Mouse (Mus musculus) liver, postnatal 0 days (tissue): ENCODE results near the gene Adipoq. TPM values are rescaled to one million over a fixed set of nuclear protein-coding genes. Genes with fewer than 3 reads are reported as not detected.

Experiments used
- ATAC-seq: fragments of 200-750 bp; cut with Nextera tagmentation; 2 replicates; pipeline ENCODE4 v1.8.0; 2017; ENCODE audit warnings: mild to moderate bottlenecking, moderate library complexity
- DNase-seq: peaks from one replicate; pipeline ENCODE4 v3.0.0-alpha.2; 2016
- H3K27ac ChIP-seq: fragments of 300-500 bp; sonication (generic); 2 replicates; pipeline ENCODE4 v1.5.1; 2014; ENCODE audit warnings: antibody characterized with exemption, moderate library complexity, mild to moderate bottlenecking, low read depth
- H3K27me3 ChIP-seq: fragments of 300-500 bp; sonication (generic); 2 replicates; pipeline ENCODE4 v1.6.1; 2014; ENCODE audit warnings: low read length, control low read depth, mixed read lengths; ENCODE audit not compliant: insufficient read depth
- H3K36me3 ChIP-seq: fragments of 300-500 bp; sonication (generic); replicated peaks from 2 replicates; pipeline ENCODE4 v1.6.1; 2014; ENCODE audit warnings: mild to moderate bottlenecking, control low read depth, low read length, moderate library complexity, mixed read lengths; ENCODE audit not compliant: insufficient read depth
- H3K4me1 ChIP-seq: fragments of 300-500 bp; sonication (generic); 2 replicates; pipeline ENCODE4 v1.6.1; 2014; ENCODE audit warnings: antibody characterized with exemption, mild to moderate bottlenecking, control low read depth; ENCODE audit not compliant: insufficient read depth
- H3K4me2 ChIP-seq: fragments of 300-500 bp; sonication (generic); 2 replicates; pipeline ENCODE4 v1.6.1; 2014; ENCODE audit warnings: low read depth, mild to moderate bottlenecking, low read length, moderate library complexity, mixed read lengths
- H3K4me3 ChIP-seq: fragments of 300-500 bp; sonication (generic); 2 replicates; pipeline ENCODE4 v1.5.1; 2014; ENCODE audit warnings: low read depth, low read length
- H3K9ac ChIP-seq: fragments of 300-500 bp; sonication (generic); replicated peaks from 2 replicates; pipeline ENCODE4 v1.6.1; 2014; ENCODE audit warnings: mild to moderate bottlenecking, moderate library complexity
- H3K9me3 ChIP-seq: fragments of 300-500 bp; sonication (generic); 2 replicates; pipeline ENCODE4 v1.6.1; 2016; ENCODE audit warnings: mild to moderate bottlenecking, control low read depth, low read length, mixed read lengths
- CTCF ChIP-seq: sonication (generic); IDR thresholded peaks from 2 replicates; pipeline ENCODE4 v1.5.1; 2016; ENCODE audit warnings: antibody characterized with exemption, low read depth
- EP300 ChIP-seq: IDR thresholded peaks from 2 replicates; pipeline ENCODE4 v1.6.1; 2016; ENCODE audit warnings: antibody characterized with exemption, low read depth, mild to moderate bottlenecking
- WGBS: fragments of 180-500 bp; shearing (Covaris S2); extraction: QIAGEN DNeasy Blood & Tissue Kit; methylation state at CpG from one replicate; pipeline ENCODE4 v1.1.7; 2014; ENCODE audit not compliant: insufficient replicate concordance; 5-methylcytosine and 5-hydroxymethylcytosine counted together
- polyA plus RNA-seq: library from polyadenylated mRNA; unstranded; fragments of >200 nt; fragmentation: Nextera tagmentation; extraction: Ambion mirVana; gene quantifications from 2 replicates; pipeline ENCODE4 v1.2.1, GENCODE M21; 2015

The Adipoq gene
- polyA plus RNA-seq, 1 experiment from 2014 or later = not detected

DNA sequence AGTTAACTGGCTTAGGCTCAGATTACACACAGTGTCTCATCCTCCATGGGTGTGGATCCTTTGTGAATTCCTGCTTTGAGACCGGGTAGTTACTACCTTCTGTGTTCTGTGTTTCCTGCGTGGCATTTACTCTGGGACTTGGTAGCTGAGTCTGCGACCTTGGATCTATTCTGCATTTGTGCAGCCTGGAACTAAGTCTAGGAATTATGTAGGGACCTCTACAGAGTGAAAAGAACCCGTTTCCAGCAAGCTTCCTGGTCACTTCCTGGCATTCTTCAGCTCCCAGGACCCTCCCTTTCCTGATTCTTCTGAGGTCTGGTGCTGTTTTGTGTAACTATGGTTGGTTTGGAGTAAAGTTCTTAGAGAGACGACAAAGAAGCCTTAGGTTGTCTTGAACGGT is 18.1 kb downstream of the Adipoq start:
- Histone ChIP-seq H3K27me3 (no peaks in the 10 kb centered on the region), H3K4me1 (no peaks in the 10 kb centered on the region), H3K36me3 (no peaks in the 10 kb centered on the region), H3K27ac (no peak overlapping the region), H3K4me3 (no peak overlapping the region), H3K4me2 (no peak overlapping the region), H3K9ac (no peak overlapping the region), H3K9me3 (no peaks in the 10 kb centered on the region)
- TF ChIP-seq CTCF (no peak), EP300 (no peak)
- DNase-seq = no peak
- WGBS = 41% methylated on average over 6 of the region's 6 CpGs
- ATAC-seq = no peak

DNA sequence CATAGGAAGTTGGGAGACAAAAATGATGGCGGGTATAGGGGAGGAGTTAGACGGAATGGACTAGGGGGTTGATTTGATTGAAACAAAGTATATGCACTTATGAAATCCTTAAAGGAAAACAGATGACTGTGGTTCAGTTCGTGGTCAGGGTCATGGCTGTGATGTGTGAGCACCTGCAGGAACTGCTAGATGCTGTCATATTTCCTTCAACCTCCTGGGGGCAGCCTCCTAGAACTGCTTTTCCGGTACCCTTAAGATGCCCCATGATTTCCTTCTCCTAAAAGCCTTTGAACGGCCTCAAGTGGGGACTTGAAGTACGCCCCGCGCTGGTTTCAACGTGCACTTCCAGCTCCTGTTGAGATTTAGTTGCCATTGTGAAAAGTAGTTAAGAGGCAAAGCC is 19.1 kb downstream of the Adipoq start:
- no peak overlapping the region for H3K4me3 ChIP-seq
- TF ChIP-seq CTCF = peak; percentile 31
- TF ChIP-seq EP300 = no peak
- H3K9me3 ChIP-seq = no peaks in the 10 kb centered on the region
- H3K4me1 ChIP-seq = no peaks in the 10 kb centered on the region
- H3K4me2 ChIP-seq = no peak overlapping the region
- H3K36me3 ChIP-seq = no peaks in the 10 kb centered on the region
- H3K27ac ChIP-seq = no peak overlapping the region
- ATAC-seq (no peak), DNase-seq (no peak)
- H3K27me3 ChIP-seq = no peaks in the 10 kb centered on the region
- no peak overlapping the region for H3K9ac ChIP-seq
- WGBS = 57% methylated on average over 9 of the region's 9 CpGs

DNA sequence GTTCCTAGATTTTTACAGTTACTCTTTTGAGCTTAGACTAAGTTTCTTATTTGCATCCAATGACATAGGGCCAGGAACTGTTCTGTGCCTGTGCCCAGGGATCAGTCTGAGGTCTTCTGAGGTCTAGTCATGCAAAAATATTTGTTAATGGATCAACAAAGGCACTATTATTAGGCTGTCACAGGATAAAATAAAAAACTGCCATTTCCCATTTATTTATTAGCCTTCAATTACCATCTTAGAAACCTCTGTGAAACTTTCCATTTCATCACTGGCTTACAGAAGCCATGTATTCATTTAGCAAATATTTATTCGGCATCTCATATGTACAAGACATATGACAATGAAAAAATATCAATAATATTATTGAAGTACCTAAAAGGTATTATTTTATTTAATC is 20.3 kb downstream of the Adipoq start:
- 72% methylated on average over 1 of the region's 1 CpGs for WGBS
- Histone ChIP-seq H3K9ac (no peak overlapping the region), H3K4me2 (no peak overlapping the region), H3K27me3 (no peaks in the 10 kb centered on the region), H3K27ac (no peak overlapping the region), H3K9me3 (no peaks in the 10 kb centered on the region), H3K4me3 (no peak overlapping the region), H3K36me3 (no peaks in the 10 kb centered on the region), H3K4me1 (no peaks in the 10 kb centered on the region)
- no peak for ATAC-seq
- no peak for TF ChIP-seq EP300
- no peak for TF ChIP-seq CTCF
- DNase-seq = no peak

DNA sequence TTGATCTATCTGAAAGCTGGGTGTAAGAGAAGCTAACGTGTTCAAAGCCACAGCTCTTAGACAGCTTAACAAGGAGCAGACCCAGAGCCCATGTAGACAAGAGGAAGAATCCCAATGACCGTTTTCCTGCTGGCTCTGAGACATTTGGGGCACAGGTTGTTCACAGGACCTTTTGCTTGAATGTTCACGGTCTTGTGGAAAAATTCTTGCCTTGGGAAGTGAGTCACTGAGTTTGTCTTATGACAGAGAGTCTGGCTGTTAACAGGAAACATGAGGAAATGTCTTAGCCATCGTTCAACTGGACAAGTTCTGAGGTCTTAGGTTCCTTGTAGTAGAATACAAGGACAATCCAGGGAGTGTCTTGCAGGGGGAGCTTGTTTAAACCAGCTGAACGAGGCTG is 20.7 kb downstream of the Adipoq start:
- ATAC-seq = 0 out of 2 replicates have a peak, but pooled peaks have one; percentile 23
- no peaks in the 10 kb centered on the region for H3K36me3 ChIP-seq
- H3K9ac ChIP-seq = no peak overlapping the region
- no peak overlapping the region for H3K4me3 ChIP-seq
- H3K4me2 ChIP-seq = no peak overlapping the region
- DNase-seq = no peak
- H3K4me1 ChIP-seq = no peaks in the 10 kb centered on the region
- TF ChIP-seq EP300 (peak; percentile 66; the same call in 1 of the 2 replicates), CTCF (no peak)
- WGBS = 28% methylated on average over 5 of the region's 5 CpGs
- no peak overlapping the region for H3K27ac ChIP-seq
- no peaks in the 10 kb centered on the region for H3K9me3 ChIP-seq
- H3K27me3 ChIP-seq = no peaks in the 10 kb centered on the region

DNA sequence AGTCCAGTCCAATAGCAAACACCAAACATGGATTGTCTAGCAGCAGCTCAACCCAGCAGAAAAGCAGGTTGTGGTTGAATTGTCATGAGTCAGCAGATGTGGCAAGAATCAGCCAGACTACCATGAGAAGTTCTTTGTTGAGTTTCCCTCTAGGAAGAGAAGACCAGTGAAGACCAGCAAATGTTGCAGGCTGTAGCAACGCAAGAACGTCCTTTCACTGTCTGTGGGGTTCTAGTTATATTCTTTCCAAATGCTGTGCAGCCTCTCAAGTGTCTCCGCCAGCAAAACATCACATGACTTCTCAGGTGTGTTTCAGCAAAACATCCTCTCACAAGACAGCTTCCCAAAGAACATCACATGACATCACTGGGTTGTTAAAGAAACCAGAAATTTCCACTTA is 24.5 kb downstream of the Adipoq start:
- ATAC-seq (no peak), DNase-seq (no peak)
- Histone ChIP-seq H3K4me1 (peaks cover 6% of the 10 kb centered on the region; the same call in 1 of the 2 replicates), H3K27ac (no peak overlapping the region), H3K36me3 (no peaks in the 10 kb centered on the region), H3K4me2 (no peak overlapping the region), H3K27me3 (no peaks in the 10 kb centered on the region), H3K9me3 (no peaks in the 10 kb centered on the region), H3K9ac (no peak overlapping the region), H3K4me3 (no peak overlapping the region)
- TF ChIP-seq EP300 (no peak), CTCF (no peak)
- 81% methylated on average over 3 of the region's 3 CpGs for WGBS

DNA sequence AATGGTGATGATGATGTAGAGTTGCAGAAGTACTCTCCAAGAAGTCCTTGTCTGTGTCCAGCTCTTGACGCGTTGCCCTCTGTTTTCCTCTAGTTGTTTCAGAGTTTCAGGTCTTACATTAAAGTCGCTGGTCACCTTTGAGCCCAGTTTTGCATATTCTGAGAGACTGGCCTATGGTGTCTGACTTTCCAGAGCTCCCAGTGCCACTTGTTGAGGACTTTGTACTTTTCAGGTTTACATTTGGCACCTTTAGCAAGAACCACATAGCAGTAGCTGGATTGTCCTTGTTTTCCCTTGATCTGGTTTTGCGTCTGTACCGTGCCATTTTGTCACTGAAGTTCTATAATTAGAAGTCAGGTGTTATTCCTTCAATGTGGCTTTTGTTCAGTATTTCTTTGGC is 27.6 kb downstream of the Adipoq start:
- Histone ChIP-seq H3K4me1 (peaks cover 6% of the 10 kb centered on the region; the same call in 1 of the 2 replicates), H3K4me2 (peak overlapping the region; percentile 13; the same call in 1 of the 2 replicates), H3K36me3 (no peaks in the 10 kb centered on the region), H3K27ac (peak overlapping the region; percentile 62; the same call in 1 of the 2 replicates), H3K9ac (no peak overlapping the region), H3K9me3 (no peaks in the 10 kb centered on the region), H3K4me3 (no peak overlapping the region), H3K27me3 (no peaks in the 10 kb centered on the region)
- ATAC-seq (peak; percentile 88), DNase-seq (no peak)
- TF ChIP-seq EP300 (0 out of 2 replicates have a peak, but pooled peaks have one; percentile 22), CTCF (no peak)
- WGBS = 67% methylated on average over 5 of the region's 5 CpGs

DNA sequence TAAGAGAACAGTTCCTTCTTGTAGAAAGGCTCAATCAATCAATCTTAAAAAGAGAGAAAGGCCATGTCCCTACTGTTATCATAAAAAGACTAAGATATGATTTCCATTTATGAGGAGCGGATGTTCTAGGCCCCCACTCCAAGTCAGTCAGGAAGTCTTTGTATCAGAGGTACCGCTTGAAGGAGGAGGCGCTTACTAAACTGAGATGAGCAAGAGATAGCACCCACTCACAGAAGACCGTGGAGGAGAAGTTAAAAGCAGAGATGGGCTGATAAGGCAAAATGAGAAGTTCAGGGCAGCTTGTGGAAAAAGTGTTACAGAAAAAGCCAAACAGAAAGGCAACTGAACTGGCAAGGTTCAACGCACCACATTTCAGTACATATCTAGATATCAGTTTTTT is 28.5 kb downstream of the Adipoq start:
- Histone ChIP-seq H3K9me3 (no peaks in the 10 kb centered on the region), H3K9ac (no peak overlapping the region), H3K4me2 (no peak overlapping the region), H3K36me3 (no peaks in the 10 kb centered on the region), H3K4me1 (peaks cover 6% of the 10 kb centered on the region; the same call in 1 of the 2 replicates), H3K4me3 (no peak overlapping the region), H3K27ac (no peak overlapping the region), H3K27me3 (no peaks in the 10 kb centered on the region)
- DNase-seq (no peak), ATAC-seq (no peak)
- TF ChIP-seq EP300 = no peak
- no peak for TF ChIP-seq CTCF
- WGBS = 37% methylated on average over 5 of the region's 5 CpGs
